Mouse (Mus musculus) embryonic stem cell, embryonic (primary cell): ENCODE results near the gene Pfkfb3.

Experiments used
- CTCF ChIA-PET, 4 experiments: fragments of 300-600 bp in 2 of 4; fragments of 350-600 bp in 2 of 4; sonication (Branson Sonifier 250); formaldehyde crosslinking; loops; one replicate each; lab custom pipeline; 2022; ENCODE audit warnings: inconsistent platforms in 2 of 4; lab: Charles Lee
- POLR2A ChIA-PET, 4 experiments: fragments of 300-600 bp in 2 of 4; fragments of 350-600 bp in 2 of 4; sonication (Branson Sonifier 250); formaldehyde crosslinking; loops; one replicate each; lab custom pipeline; 2022; ENCODE audit warnings: antibody characterized with exemption in 4 of 4, inconsistent platforms in 1 of 4; lab: Charles Lee

Gene Pfkfb3

GRCm38 (mm10) chr2:11494841-11495255, 59.0 kb downstream of the Pfkfb3 start:
- ChIA-PET POLR2A (interaction anchor here in 2 of 4 experiments (0.9 to 2.1 kb wide), 5 partner anchors 8 to 49 kb away, joined by 3 to 9 read pairs (median 3); no protein-coding TSS in a partner anchor), CTCF (interaction anchor here in 2 of 4 experiments (0.6 to 1.1 kb wide), 3 partner anchors 8 to 186 kb away, joined by 3 to 6 read pairs (median 3); no protein-coding TSS in a partner anchor)

- POLR2A ChIA-PET = interaction anchor here in 2 of 4 experiments (0.7 to 5.1 kb wide), 6 partner anchors 9 to 53 kb away, joined by 3 to 41 read pairs (median 4); no protein-coding TSS in a partner anchor
- CTCF ChIA-PET = interaction anchor here in 1 of 4 experiments (0.6 kb wide), 1 partner anchor 36 kb away, joined by 3 read pairs; no protein-coding TSS in a partner anchor
Measured at GRCm38 (mm10) chr2:11492855-11493254, 61.0 kb downstream of the Pfkfb3 start.

GRCm38 (mm10) chr2:11491471-11491870, 62.4 kb downstream of the Pfkfb3 start:
- CTCF ChIA-PET = interaction anchor here in 2 of 4 experiments (1.2 to 1.5 kb wide), 3 partner anchors 10 to 55 kb away, joined by 3 to 5 read pairs (median 3); no protein-coding TSS in a partner anchor
- POLR2A ChIA-PET = interaction anchor here in 3 of 4 experiments (1.0 to 5.1 kb wide), 12 partner anchors 8 to 80 kb away, joined by 3 to 41 read pairs (median 5); no protein-coding TSS in a partner anchor

GRCm38 (mm10) chr2:11490554-11490953, 63.3 kb downstream of the Pfkfb3 start:
- ChIA-PET POLR2A (interaction anchor here in 3 of 4 experiments (0.5 to 5.1 kb wide), 11 partner anchors 9 to 244 kb away, joined by 3 to 41 read pairs (median 5); no protein-coding TSS in a partner anchor), CTCF (interaction anchor here in 3 of 4 experiments (0.5 to 1.5 kb wide), 6 partner anchors 11 to 174 kb away, joined by 3 to 5 read pairs (median 4); no protein-coding TSS in a partner anchor)

GRCm38 (mm10) chr2:11483226-11483625, 70.7 kb downstream of the Pfkfb3 start:
- POLR2A ChIA-PET = interaction anchor here in 1 of 4 experiments (0.6 kb wide), 1 partner anchor 9 kb away, joined by 4 read pairs; no protein-coding TSS in a partner anchor
- CTCF ChIA-PET = interaction anchor here in 1 of 4 experiments (0.9 kb wide), 1 partner anchor 59 kb away, joined by 4 read pairs; no protein-coding TSS in a partner anchor

GRCm38 (mm10) chr2:11482364-11482763, 71.5 kb downstream of the Pfkfb3 start:
- POLR2A ChIA-PET = no interaction called here
- CTCF ChIA-PET = no interaction called here

GRCm38 (mm10) chr2:11478960-11479359, 74.9 kb downstream of the Pfkfb3 start:
- POLR2A ChIA-PET = interaction anchor here in 1 of 4 experiments (1.0 to 1.3 kb wide), 3 partner anchors 9 to 124 kb away, joined by 3 to 4 read pairs (median 3); no protein-coding TSS in a partner anchor
- CTCF ChIA-PET = no interaction called here

- ChIA-PET POLR2A (interaction anchor here in 2 of 4 experiments (0.9 to 1.4 kb wide), 4 partner anchors 26 to 96 kb away, joined by 3 read pairs; no protein-coding TSS in a partner anchor), CTCF (interaction anchor here in 3 of 4 experiments (0.6 to 0.7 kb wide), 3 partner anchors 12 to 230 kb away, joined by 3 to 6 read pairs (median 3); no protein-coding TSS in a partner anchor)
Measured at GRCm38 (mm10) chr2:11475316-11475715, 78.6 kb downstream of the Pfkfb3 start.

- ChIA-PET CTCF (no interaction called here), POLR2A (no interaction called here)
Measured at GRCm38 (mm10) chr2:11464661-11465099, 89.2 kb downstream of the Pfkfb3 start.

- CTCF ChIA-PET = interaction anchor here in 1 of 4 experiments (0.6 kb wide), 1 partner anchor 35 kb away, joined by 12 read pairs; no protein-coding TSS in a partner anchor
Measured at GRCm38 (mm10) chr2:11460976-11461375, 92.9 kb downstream of the Pfkfb3 start.

GRCm38 (mm10) chr2:11458494-11458893, 95.4 kb downstream of the Pfkfb3 start:
- POLR2A ChIA-PET = interaction anchor here in 2 of 4 experiments (0.6 kb wide), 3 partner anchors 73 to 1149 kb away, joined by 3 to 7 read pairs (median 5); no protein-coding TSS in a partner anchor
- CTCF ChIA-PET = no interaction called here

More at GRCm38 (mm10) chr2:11460976-11461375, 92.9 kb downstream of the Pfkfb3 start:
- POLR2A ChIA-PET = interaction anchor here in 2 of 4 experiments (0.6 to 0.7 kb wide), 4 partner anchors 12 to 87 kb away, joined by 3 to 7 read pairs (median 4); no protein-coding TSS in a partner anchor

- CTCF ChIA-PET = no interaction called here
- POLR2A ChIA-PET = no interaction called here
Measured at GRCm38 (mm10) chr2:11457904-11458303, 96.0 kb downstream of the Pfkfb3 start.

- POLR2A ChIA-PET = interaction anchor here in 1 of 4 experiments (0.5 kb wide), 1 partner anchor 10 kb away, joined by 3 read pairs; no protein-coding TSS in a partner anchor
- CTCF ChIA-PET = no interaction called here
Measured at GRCm38 (mm10) chr2:11448711-11449110, 105.2 kb downstream of the Pfkfb3 start.

GRCm38 (mm10) chr2:11447865-11448264, 106.0 kb downstream of the Pfkfb3 start:
- ChIA-PET POLR2A (interaction anchor here in 1 of 4 experiments (0.9 kb wide), 1 partner anchor 12 kb away, joined by 3 read pairs; no protein-coding TSS in a partner anchor), CTCF (no interaction called here)

- CTCF ChIA-PET = no interaction called here
- POLR2A ChIA-PET = interaction anchor here in 1 of 4 experiments (2.2 kb wide), 1 partner anchor 50 kb away, joined by 4 read pairs; no protein-coding TSS in a partner anchor
Measured at GRCm38 (mm10) chr2:11445722-11446121, 108.2 kb downstream of the Pfkfb3 start.

- ChIA-PET POLR2A (interaction anchor here in 2 of 4 experiments (1.3 to 1.6 kb wide), 4 partner anchors 13 to 64 kb away, joined by 4 to 5 read pairs (median 4); no protein-coding TSS in a partner anchor), CTCF (no interaction called here)
Measured at GRCm38 (mm10) chr2:11441864-11442263, 112.0 kb downstream of the Pfkfb3 start.

GRCm38 (mm10) chr2:11438231-11438954, 115.5 kb downstream of the Pfkfb3 start:
- ChIA-PET POLR2A (interaction anchor here in 1 of 4 experiments (0.7 kb wide), 1 partner anchor 10 kb away, joined by 3 read pairs; no protein-coding TSS in a partner anchor), CTCF (no interaction called here)

- CTCF ChIA-PET = interaction anchor here in 1 of 4 experiments (1.1 kb wide), 1 partner anchor 66 kb away, joined by 3 read pairs; no protein-coding TSS in a partner anchor
- POLR2A ChIA-PET = interaction anchor here in 1 of 4 experiments (0.7 kb wide), 1 partner anchor 261 kb away, joined by 3 read pairs; no protein-coding TSS in a partner anchor
Measured at GRCm38 (mm10) chr2:11436353-11436752, 117.5 kb downstream of the Pfkfb3 start.
